Mouse (Mus musculus): ENCODE measurements at regions not wholly inside any gene's neighbourhood (a gene's known extent, or its start where the extent isn't known, plus 50 kb on each side); places are given as distances from the start of the nearest gene placed in this dataset.
A peak's percentile ranks its signal among the peaks of the same experiment; 100 is the strongest.

GRCm38 (mm10) chr9:47338221-47338620 is 191.8 kb upstream of the Cadm1 start:
- TF ChIP-seq POLR2A (IDR thresholded peaks at IDR 0.05; ENCODE audit: borderline replicate concordance, extremely low read depth, insufficient read depth, insufficient read length): no peak
- Histone ChIP-seq H3K4me2 (replicated peaks; ENCODE audit: low read depth, low read length, severe bottlenecking) (no peak overlapping the region), H3K9ac (ENCODE audit: low read depth, low read length, severe bottlenecking) (no peak overlapping the region), H3K4me1 (ENCODE audit: control insufficient read depth, insufficient read depth, low read length) (peaks cover 6% of the 10 kb centered on the region; the same call in 1 of the 2 replicates), H3K9me3 (ENCODE audit: control insufficient read depth, low read length) (no peaks in the 10 kb centered on the region), H3K27me3 (ENCODE audit: control insufficient read depth, insufficient read depth, low read length) (no peaks in the 10 kb centered on the region), H3K27ac (replicated peaks; ENCODE audit: low read depth, low read length) (no peak overlapping the region), H3K36me3 (ENCODE audit: control insufficient read depth, insufficient read depth, low read length) (no peaks in the 10 kb centered on the region), H3K4me3 (replicated peaks; ENCODE audit: low read length) (no peak overlapping the region)
- DNase-seq (ENCODE audit: low spot score) (no peak), ATAC-seq (ENCODE audit: low FRiP score, low read depth) (no peak)
- 42% methylated on average over 4 of the region's 4 CpGs for WGBS

GRCm38 (mm10) chr9:47346527-47347111 is 183.4 kb upstream of the Cadm1 start:
- ATAC-seq (ENCODE audit: low FRiP score, low read depth) (no peak), DNase-seq (ENCODE audit: low spot score) (no peak)
- H3K27me3 ChIP-seq (ENCODE audit: control insufficient read depth, insufficient read depth, low read length): no peaks in the 10 kb centered on the region
- H3K27ac ChIP-seq (replicated peaks; ENCODE audit: low read depth, low read length): no peak overlapping the region
- H3K9me3 ChIP-seq (ENCODE audit: control insufficient read depth, low read length): no peaks in the 10 kb centered on the region
- WGBS: 67% methylated on average over 2 of the region's 2 CpGs
- no peaks in the 10 kb centered on the region for H3K4me1 ChIP-seq (ENCODE audit: control insufficient read depth, insufficient read depth, low read length)
- no peak for TF ChIP-seq POLR2A (IDR thresholded peaks at IDR 0.05; ENCODE audit: borderline replicate concordance, extremely low read depth, insufficient read depth, insufficient read length)
- H3K9ac ChIP-seq (ENCODE audit: low read depth, low read length, severe bottlenecking): no peak overlapping the region
- no peak overlapping the region for H3K4me2 ChIP-seq (replicated peaks; ENCODE audit: low read depth, low read length, severe bottlenecking)
- no peaks in the 10 kb centered on the region for H3K36me3 ChIP-seq (ENCODE audit: control insufficient read depth, insufficient read depth, low read length)
- H3K4me3 ChIP-seq (replicated peaks; ENCODE audit: low read length): no peak overlapping the region

- TF ChIP-seq POLR2A (IDR thresholded peaks at IDR 0.05; ENCODE audit: borderline replicate concordance, extremely low read depth, insufficient read depth, insufficient read length): no peak
- no peaks in the 10 kb centered on the region for H3K36me3 ChIP-seq (ENCODE audit: control insufficient read depth, insufficient read depth, low read length)
- no peak for ATAC-seq (ENCODE audit: low FRiP score, low read depth)
- no peak for DNase-seq (ENCODE audit: low spot score)
- no peak overlapping the region for H3K27ac ChIP-seq (replicated peaks; ENCODE audit: low read depth, low read length)
- H3K4me3 ChIP-seq (replicated peaks; ENCODE audit: low read length): no peak overlapping the region
- no peak overlapping the region for H3K9ac ChIP-seq (ENCODE audit: low read depth, low read length, severe bottlenecking)
- H3K9me3 ChIP-seq (ENCODE audit: control insufficient read depth, low read length): no peaks in the 10 kb centered on the region
- H3K4me1 ChIP-seq (ENCODE audit: control insufficient read depth, insufficient read depth, low read length): peaks cover 9% of the 10 kb centered on the region
- WGBS: 72% methylated on average over 5 of the region's 5 CpGs
- no peak overlapping the region for H3K4me2 ChIP-seq (replicated peaks; ENCODE audit: low read depth, low read length, severe bottlenecking)
- H3K27me3 ChIP-seq (ENCODE audit: control insufficient read depth, insufficient read depth, low read length): no peaks in the 10 kb centered on the region
Observed at GRCm38 (mm10) chr9:47350301-47350700, 179.7 kb upstream of the Cadm1 start.

GRCm38 (mm10) chr9:47351036-47351435 is 178.9 kb upstream of the Cadm1 start:
- Histone ChIP-seq H3K9me3 (ENCODE audit: control insufficient read depth, low read length) (no peaks in the 10 kb centered on the region), H3K4me3 (replicated peaks; ENCODE audit: low read length) (no peak overlapping the region), H3K9ac (ENCODE audit: low read depth, low read length, severe bottlenecking) (no peak overlapping the region), H3K27me3 (ENCODE audit: control insufficient read depth, insufficient read depth, low read length) (no peaks in the 10 kb centered on the region), H3K4me2 (replicated peaks; ENCODE audit: low read depth, low read length, severe bottlenecking) (no peak overlapping the region), H3K36me3 (ENCODE audit: control insufficient read depth, insufficient read depth, low read length) (no peaks in the 10 kb centered on the region), H3K4me1 (ENCODE audit: control insufficient read depth, insufficient read depth, low read length) (peaks cover 9% of the 10 kb centered on the region), H3K27ac (replicated peaks; ENCODE audit: low read depth, low read length) (no peak overlapping the region)
- DNase-seq (ENCODE audit: low spot score): no peak
- 74% methylated on average over 6 of the region's 6 CpGs for WGBS
- ATAC-seq (ENCODE audit: low FRiP score, low read depth): no peak
- TF ChIP-seq POLR2A (IDR thresholded peaks at IDR 0.05; ENCODE audit: borderline replicate concordance, extremely low read depth, insufficient read depth, insufficient read length): no peak

GRCm38 (mm10) chr9:47353017-47353416 is 177.0 kb upstream of the Cadm1 start:
- no peaks in the 10 kb centered on the region for H3K27me3 ChIP-seq (ENCODE audit: control insufficient read depth, insufficient read depth, low read length)
- H3K9ac ChIP-seq (ENCODE audit: low read depth, low read length, severe bottlenecking): no peak overlapping the region
- H3K36me3 ChIP-seq (ENCODE audit: control insufficient read depth, insufficient read depth, low read length): no peaks in the 10 kb centered on the region
- no peaks in the 10 kb centered on the region for H3K9me3 ChIP-seq (ENCODE audit: control insufficient read depth, low read length)
- no peak overlapping the region for H3K4me2 ChIP-seq (replicated peaks; ENCODE audit: low read depth, low read length, severe bottlenecking)
- 9% methylated on average over 2 of the region's 2 CpGs for WGBS
- DNase-seq (ENCODE audit: low spot score): peak; percentile 51
- peaks cover 13% of the 10 kb centered on the region for H3K4me1 ChIP-seq (ENCODE audit: control insufficient read depth, insufficient read depth, low read length)
- peak; percentile 30; the same call in 1 of the 2 replicates for ATAC-seq (ENCODE audit: low FRiP score, low read depth)
- TF ChIP-seq POLR2A (IDR thresholded peaks at IDR 0.05; ENCODE audit: borderline replicate concordance, extremely low read depth, insufficient read depth, insufficient read length): no peak
- H3K4me3 ChIP-seq (replicated peaks; ENCODE audit: low read length): no peak overlapping the region
- no peak overlapping the region for H3K27ac ChIP-seq (replicated peaks; ENCODE audit: low read depth, low read length)
